Mouse (Mus musculus): ENCODE results near the gene Fam221a.

Fam221a gene

DNA sequence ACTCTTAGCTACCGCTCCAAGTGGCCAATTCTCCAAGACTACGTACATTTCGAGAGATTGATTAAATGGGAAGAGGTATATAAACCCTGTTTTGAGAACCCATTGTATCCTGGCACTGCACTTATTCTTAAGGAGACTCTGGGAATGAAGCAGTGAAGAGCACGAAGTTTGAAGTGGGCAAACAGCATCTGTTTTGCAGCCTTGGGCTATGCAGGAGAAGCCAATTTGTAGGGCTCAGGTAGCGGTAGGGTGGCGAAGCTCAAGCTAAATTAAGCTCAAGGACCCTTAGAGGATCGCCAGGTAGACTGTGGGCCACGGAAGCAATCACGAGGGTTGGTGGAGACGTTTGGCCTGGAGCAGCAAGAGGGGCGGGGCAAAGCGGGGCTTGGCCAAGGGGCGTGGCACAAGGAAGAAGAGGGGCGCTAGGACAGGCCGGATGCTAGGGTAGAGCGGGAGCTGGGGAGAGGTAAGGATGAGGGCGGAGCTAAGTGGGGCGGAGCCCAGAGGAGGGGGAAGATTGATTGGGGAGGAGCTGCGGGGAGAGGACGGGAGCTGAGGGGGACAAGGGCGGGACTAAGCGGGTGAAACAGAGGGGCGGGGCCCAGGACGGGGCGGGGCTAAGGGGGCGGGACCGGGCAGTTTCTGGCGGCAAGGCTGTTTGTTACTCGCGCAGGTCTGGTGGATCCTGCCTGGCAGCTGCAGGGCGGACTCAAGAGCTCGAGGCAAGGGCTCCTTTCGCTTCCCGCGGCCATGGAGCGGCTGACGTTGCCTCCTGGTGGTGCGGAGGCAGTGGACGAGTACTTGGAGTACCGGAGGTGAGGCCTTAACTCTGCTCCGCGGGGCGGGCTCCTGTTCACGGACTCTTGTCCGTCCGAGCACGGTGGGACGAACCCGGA is at the start of gene Fam221a:
Gene Fam221a (plus strand): TSS at position 581 of the 896 bp plus-strand sequence.
- DNase-seq: peak; percentile 89

DNA sequence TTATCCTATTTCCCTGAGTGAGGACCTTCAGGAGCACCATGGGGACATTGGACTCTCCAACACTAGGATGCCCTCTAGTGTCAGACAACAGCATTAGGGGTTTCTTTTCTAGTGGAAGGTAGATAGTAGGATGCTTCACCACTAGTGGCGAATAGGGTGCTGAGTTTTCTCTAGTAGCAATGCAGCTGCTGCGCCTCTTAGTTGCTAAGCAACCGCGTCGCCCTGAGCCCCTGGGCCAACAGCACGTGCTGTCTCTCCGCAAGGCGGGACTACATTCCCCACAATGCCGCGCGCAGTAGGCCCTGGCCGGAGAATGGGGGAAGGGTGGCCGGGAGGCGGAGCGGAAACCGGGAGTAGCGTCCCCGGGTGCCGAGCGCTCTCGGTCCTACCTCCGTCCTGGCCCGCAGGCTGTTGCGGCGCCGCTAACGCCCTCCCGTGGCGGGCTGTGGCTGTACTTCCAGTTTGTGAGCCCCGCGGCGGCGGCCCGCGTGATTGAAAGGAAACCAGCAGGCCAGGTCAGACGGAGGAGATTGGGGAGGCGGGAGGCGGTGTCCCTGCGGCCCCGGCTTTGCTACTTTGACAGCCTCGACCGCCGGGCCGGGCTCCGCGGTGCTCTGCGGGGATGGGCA is 48.5 kb upstream of the Fam221a start, which contains the start of gene Ccdc126:
Gene Ccdc126 (plus strand): TSS at position 309 of the 629 bp plus-strand sequence.
- peak; percentile 98 for DNase-seq

DNA sequence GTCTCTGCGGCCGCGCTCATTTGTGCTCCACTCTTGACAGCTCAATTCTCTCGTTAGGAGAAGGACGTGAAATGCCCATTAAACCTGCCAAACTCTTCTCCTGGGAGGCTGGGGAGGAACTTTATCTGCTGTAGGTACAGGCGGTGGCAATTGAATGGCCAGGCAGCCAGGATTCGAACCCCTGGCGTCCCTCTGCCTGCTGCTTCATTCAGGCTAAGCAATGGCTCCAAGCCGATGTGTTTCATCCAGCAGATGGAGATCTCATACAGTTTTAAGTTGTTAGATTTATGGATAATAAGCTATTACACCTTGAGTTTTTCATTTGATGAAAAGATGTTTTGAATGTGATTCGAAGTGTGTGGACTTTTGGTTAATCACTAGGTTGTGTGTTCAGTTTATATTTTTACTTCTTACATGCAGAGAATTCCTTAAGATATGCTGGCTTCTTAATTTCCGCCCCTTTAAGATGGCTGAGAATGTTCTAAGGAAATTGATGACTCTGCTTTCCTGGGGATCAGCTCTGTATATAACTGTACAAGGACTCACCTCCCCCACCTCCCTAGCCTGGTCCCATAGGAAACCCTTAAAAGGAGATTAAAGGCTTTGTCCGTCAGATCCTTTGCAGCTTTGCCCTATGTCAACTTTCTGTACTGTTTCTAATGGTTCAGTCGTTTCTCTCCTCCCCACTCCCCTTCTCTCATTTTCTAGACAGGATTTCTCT is 47.8 kb upstream of the Fam221a start:
- no peak for DNase-seq

DNA sequence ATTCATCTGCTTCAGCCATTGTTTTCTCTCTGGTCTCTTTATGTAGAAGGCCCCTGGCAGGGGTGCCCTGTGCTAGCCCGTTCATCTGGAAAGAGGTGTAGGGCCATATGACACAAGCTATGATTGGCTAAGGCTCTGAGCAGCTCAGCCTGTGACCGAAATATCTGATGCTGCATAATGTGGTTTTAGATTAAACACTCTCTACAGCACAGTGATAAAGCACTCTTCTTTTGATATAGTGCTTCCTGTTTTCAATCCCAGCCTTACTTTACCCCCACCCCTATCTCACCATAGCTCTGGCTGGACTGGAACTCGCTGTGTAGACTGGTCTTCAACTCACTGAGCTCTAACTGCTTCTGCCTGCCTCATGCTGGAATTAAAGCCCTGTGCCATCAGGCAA is 46.2 kb upstream of the Fam221a start:
- no peak for DNase-seq

DNA sequence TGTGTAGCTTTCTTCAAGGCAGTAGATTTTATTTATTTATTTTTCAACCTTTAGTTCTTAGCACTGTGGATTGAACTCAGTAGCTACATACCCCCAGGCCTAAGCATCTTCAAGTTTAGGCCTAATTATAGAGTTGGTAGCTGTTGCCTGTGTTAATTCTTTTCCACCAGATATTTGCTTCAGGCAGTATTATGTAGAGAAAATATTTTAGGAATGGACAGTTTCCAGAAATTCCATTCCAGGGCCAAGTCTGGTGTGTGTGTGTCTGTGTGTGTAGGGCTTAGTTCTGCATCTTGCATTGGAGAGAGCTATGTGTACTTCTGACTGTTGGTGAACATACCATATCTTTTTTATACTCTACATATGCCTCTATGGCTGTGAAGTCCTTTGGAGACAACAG is 45.5 kb upstream of the Fam221a start:
- no peak for DNase-seq

DNA sequence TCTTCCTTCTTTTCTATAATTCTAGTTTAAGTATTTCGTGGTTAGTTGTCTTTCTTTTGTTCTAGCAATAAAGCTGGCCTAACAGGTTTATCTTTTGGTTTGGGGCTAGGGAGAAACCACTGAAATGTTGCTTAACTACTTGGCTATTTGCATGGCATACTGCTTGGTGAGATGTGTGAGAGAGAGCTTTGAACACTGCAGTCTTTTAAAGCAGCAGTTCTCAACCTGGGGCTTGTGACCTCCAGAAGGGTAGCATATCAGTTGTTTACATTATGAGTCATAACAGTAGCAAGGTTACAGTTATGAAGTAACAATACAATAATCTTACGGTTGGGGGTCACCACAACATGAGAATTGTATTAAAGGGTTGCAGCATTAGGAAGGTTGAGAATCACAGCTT is 44.6 kb upstream of the Fam221a start:
- no peak for DNase-seq

DNA sequence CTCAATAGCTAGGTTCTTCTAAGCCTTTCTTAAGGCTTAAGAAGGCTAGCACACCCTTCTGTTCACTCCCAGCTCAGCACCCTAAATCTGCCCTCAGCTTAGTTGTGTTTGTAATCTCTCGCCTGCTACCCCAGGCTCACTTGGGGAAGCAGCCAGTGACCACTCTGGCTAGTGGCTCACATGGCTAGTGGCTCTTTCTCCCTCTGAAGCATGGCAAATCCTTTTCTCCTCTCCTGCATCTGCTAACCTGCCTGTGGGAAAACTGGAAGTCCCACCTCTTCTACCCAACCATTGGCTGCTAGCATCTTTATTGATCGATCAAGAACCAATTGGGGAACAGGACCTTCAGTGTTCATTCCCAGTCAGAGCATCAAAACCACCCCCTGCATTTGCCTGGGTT is 43.0 kb upstream of the Fam221a start:
- no peak for DNase-seq

DNA sequence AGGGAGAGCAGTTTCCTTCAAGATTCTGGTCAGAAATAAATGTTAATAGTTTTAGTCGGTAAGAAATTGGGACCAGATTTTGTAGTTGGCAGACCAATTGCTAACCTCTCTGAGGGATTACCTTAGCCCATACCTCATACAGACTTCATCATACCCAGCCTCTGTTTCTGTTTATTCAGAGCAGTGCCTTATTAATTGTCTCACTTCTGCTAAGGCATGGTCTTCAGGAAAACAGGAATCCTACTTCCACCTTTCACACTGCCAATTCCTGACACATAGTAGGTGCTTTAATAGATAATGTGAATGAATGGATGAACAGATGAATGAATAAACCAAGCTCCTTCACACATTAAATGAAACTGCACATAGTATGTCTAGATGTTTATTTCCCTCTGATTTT is 42.2 kb upstream of the Fam221a start:
- no peak for DNase-seq

DNA sequence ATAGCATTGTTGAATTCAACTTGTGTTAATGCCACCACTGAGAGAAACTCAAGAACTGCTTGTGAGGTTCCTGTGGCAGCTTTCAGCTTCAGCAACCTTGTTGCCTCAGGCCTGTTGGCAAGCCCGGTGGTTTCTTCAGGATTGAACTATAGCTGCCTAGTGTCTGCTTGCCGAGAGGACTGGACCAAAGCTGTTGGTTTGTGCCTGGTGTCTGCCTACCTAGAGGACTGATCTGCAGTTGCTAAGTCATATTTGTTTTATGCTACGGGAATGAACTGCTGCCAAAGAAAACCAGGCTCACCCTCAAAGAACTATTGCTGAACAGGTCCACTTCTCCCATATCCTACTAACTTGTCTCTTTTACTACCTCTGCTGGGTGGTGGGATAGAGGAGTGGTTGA is 40.7 kb upstream of the Fam221a start:
- DNase-seq: no peak

DNA sequence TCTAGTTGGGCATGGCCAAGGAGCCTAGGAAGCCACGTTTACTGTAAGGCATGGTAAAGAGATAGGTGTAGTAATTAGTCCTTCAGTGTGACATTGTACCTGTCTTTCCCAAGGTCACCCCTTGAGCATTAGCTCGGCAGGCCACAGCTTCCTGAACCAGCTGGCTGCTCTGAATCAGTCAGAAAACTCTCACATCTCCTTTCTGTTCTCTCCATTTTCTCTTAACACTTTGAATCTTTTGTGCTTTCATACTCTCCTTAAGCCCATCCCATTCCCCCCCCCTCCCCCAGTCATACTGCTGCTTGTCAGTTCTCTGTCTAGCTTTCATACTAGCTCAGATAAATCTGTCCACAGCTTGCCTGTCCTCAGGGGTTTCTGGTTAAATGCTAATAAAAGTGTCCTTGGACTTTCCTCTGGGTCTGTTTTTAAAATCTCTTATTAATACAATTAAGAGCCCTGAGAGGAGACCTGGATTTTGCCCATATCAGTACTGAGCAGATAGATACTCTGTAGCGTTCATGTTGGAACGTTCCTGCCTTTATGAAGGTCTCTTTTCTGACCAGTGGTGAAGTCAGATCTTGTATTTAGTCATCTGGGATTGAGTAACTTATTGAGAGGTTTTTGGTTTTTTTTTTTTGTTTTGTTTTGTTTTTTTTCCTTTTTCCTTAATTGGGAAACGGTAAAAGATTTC is 36.0 kb upstream of the Fam221a start:
- no peak for DNase-seq

DNA sequence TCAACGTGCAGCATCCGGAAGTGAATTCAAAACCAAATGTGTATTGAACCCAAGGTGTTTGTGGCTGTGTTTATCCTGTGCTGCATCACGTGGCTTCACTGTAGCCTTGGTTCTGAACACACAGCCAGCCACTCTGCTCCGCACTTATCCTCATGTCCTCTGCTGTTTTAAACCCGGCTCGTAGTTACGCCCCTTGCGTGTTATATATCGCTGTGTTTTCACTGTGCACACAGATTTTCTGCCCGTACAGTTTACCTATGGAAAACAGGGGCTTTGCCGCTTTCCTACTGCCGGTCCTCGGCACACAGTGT is 35.5 kb upstream of the Fam221a start:
- DNase-seq: no peak

DNA sequence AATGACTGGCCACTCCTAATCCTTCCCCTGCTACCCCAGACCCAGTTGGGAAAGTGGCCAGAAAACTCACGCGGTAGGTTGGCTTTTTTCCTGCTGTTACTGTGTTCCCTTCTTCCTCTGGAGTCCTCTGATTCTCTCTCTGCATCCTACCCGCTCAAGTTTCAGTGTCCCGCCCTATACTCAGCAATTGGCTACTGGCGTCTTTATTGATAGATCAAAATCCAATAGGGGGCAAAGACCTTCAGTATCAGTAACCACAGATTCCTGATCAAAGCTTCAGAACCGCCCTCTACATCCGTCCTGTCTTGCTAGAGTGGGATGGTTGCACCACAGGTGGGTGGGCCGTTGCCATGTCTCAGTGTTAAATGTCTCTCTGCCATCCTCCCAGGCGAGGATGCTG is 29.0 kb upstream of the Fam221a start:
- no peak for DNase-seq

DNA sequence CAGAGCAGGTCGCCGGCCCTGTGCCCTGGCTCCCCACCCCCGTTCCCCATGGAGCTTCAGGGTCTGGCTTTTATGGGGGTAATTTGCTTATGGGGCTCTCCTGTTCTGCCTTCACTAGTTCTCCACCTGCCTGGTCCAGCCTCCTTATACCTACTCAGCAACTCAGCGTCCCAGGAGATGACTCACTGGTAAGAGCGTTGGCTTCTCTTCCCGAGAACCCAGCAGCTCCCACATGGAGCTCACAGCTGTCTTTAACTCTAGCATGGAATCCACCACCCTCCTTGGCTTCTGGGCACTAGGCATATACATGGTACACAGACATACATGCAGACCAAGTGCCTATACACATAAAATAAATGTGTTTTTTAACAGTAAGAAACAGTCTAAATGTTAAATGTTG is 28.4 kb upstream of the Fam221a start:
- no peak for DNase-seq

DNA sequence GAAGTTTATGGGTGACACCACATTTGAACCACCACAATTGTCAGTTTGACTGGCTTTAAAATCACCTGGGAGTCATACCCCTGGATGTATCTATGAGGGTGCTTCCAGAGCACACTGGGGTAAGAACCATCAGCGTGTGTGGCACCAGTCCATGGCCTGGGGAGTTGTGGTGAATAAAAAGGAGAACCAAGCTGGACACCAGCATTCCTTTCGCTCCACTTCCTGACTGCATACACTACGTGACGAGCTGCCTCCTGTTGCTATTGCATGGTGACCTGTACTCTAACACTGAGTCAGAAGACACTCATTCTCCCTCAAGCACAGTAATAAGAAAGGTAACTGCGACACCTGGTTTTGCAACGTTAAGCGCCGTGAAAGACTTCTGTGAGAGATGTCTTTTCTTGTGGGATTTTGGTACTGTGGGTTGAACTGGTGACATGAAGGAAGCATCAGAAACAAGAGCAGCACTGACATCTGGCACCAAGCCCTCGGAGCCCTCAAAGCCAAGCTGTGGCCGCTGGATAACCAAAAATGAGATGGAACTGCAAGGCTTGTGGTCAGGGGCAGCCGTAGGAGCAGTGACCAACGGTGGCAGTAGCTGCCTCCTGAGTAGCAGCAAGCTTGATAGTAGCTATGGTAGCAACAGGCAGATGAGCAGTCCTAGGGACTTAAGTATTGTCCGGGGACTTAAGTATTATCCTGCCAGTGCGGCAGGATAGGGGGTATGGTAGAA is 23.6 kb upstream of the Fam221a start:
- DNase-seq: no peak

DNA sequence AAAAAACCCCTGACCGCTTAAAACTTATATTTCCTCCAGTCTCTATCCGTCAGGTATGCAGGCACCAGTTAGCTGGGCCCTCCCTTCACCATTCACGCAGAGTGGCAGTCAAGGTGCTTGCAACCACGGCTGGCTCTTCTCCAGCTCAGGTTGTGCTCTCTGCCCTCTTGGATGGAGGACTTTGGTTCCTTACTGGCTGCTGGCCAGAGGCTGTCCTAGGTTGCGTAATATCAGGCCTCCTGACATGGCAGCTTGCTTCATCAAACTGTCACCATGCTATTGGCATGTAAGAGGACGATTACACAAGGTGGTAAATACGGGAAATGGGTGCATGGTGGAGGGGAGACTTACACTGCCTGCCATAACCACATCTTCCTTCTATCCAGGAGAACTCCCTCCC is 17.7 kb upstream of the Fam221a start:
- peak; percentile 85 for DNase-seq

DNA sequence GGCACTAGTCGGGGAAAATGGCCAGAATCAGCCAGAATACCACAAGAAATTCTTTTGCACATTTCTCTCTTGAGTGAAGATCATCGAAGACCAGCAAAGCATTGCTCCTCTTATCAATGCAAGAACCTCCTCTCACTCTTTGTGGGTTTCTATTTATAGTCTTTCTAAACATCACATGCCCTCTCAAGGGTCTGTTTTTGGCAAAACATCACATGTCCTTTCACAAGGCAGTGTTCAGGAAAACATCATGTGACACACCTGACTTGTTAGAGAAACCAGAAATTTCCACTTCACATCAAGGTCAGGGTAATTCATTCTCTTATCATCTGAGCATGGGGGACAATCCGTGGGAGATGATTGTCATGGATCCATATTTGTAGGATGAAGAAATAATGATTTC is 12.9 kb upstream of the Fam221a start:
- no peak for DNase-seq

DNA sequence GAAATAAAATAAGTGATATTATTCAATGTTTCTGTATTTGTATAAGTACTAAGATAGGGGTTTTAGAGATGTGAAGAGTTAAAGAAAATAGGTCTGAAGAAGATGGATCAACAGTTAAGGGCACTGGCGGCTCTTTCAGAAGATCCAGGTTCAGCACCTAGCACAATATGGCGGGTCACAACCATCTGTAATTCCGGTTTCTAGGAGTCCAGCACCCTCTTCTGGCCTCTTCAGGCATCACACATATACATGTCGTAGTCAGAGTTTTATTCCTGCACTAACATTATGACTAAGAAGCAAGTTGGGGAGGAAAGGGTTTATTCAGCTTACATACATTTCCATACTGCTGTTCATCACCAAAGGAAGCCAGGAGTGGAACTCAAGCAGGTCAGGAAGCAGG is 12.4 kb upstream of the Fam221a start:
- no peak for DNase-seq

DNA sequence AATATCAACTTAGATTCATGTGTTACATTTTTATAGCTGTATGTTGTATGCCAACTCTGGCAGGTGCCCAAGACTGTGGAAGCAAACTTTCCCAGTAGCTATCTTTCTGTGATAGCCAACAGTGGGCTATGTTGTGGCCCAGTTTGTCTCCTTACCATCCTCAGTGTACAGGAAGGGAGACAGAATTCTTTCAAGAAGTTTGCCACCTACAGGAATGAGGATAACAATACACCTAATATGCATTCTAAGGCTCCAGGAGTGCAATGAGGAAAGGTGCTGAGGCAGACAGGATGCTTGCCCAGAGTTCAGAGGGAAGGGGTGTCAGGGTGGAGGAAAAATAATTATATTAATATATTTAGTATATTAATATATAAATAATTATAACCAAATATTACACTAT is 7.1 kb upstream of the Fam221a start:
- DNase-seq: no peak

DNA sequence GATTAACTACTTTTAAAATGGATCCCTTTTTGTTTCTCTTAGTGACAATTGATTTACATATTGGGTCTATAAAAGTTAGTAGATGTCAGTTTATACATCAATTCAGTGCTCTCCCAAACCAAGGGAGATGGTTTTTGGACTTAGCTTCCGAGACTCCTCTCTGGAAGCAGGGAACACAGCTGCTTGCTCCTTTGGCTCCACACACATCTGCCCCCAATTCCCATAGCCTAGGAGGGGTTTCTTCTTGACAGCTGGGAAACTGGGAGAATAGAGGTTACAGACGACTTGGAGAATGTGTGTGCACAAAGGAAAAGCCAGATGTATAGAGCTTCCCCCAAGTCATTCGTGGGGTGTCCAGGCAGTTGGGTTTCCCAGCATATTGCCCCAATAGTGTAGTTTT is 673 bp downstream of the Fam221a start:
- DNase-seq: no peak

DNA sequence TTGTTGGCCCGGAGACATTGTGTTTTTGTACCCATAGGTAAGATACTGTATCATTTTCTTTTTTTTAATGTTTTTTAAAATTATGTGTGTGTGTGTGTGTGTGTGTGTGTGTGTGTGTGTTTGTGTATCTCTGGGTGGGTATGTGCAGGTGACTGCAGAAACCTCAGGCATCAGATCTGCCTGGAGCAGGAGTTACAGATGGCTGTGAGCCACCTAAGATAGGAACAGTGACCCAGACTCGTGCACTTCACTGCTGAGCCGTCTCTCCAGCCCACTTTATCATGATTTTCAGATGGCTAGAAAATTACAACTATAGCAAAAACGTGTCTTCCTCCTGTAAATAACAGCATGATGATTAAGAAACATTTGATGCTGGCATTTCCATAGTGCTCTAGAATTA is 5.2 kb downstream of the Fam221a start:
- DNase-seq: no peak

DNA sequence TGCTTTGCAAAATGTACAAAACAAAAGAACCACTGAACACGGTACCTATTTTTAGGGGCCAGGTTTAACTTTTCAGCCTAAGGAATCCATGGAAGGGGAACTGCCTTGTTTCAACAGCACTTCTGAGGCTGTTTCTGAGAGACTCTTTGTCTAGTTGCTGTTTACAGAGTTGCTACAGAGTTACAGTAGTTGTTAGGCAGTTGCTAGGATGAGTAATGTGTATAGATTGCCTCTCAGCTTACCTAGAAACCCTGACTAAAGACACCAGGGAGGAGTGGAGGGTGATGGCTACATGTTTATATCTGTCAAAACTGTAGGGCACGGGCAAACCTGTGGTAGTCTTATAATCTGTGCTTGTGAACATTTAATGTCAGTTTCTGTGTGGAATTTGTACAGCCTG is 6.4 kb downstream of the Fam221a start:
- no peak for DNase-seq

DNA sequence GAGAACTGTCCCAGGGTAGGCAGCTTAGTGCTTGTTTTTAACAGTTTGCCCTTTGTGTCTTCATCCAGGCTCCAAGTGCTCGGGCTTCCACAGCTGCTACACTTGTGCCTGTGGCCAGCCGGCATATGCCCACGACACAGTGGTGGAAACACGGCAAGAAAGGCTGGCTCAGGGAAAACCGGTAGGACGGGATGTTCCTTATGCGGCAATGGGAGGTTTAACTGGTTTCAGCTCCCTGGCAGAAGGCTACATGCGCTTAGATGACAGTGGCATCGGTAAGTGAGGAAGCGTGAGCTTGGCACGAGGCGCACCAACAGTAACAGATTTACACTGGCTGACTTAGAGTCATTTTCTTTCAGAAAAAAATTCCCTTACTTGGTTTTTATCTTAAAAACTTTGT is 10.8 kb downstream of the Fam221a start:
- DNase-seq: no peak

DNA sequence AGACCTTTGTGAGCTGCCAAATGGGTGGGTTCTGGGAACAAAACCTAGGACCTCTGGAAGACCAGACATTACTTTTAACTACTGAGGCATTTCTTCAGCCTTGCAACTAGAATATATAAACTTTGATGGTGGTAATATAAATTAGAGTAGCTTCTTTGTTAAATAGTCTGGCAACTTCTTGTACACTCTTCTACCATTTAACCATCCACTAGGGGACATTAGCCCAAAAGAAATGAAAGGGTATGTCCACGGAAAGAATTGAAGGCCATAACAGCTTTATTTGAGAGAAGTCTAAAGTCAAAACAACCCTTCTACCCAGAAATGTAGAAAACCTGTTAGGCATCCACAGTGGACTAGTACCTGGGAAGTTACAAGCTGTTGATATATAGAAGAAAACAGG is 26.7 kb downstream of the Fam221a start:
- no peak for DNase-seq

All from kidney, adult 18-20 months (tissue).